Mouse (Mus musculus) midbrain, embryonic 16.5 days (tissue): ENCODE results near the gene Npm3. TPM values are rescaled to one million over a fixed set of nuclear protein-coding genes. Genes with fewer than 3 reads are reported as not detected.

ENCODE experiments used
- ATAC-seq: fragments of 200-750 bp; cut with Nextera tagmentation; 2 replicates; pipeline ENCODE4 v1.8.0; 2017; ENCODE audit warnings: moderate TSS enrichment
- H3K27ac ChIP-seq: fragments of 300-500 bp; sonication (generic); 2 replicates; pipeline ENCODE4 v1.5.1; 2014; ENCODE audit warnings: mild to moderate bottlenecking, low read length, mixed read lengths
- H3K27me3 ChIP-seq: fragments of 300-500 bp; sonication (generic); 2 replicates; pipeline ENCODE4 v1.6.1; 2014; ENCODE audit warnings: low read depth, low read length, mixed read lengths; ENCODE audit not compliant: control insufficient read depth, insufficient read depth
- H3K36me3 ChIP-seq: fragments of 300-500 bp; sonication (generic); 2 replicates; pipeline ENCODE4 v1.6.1; 2014; ENCODE audit warnings: mild to moderate bottlenecking, low read length, moderate library complexity, mixed read lengths; ENCODE audit not compliant: control insufficient read depth, insufficient read depth
- H3K4me1 ChIP-seq: fragments of 300-500 bp; sonication (generic); 2 replicates; pipeline ENCODE4 v1.6.1; 2014; ENCODE audit warnings: mild to moderate bottlenecking, low read length, mixed read lengths; ENCODE audit not compliant: control insufficient read depth, insufficient read depth
- H3K4me2 ChIP-seq: fragments of 300-500 bp; sonication (generic); 2 replicates; pipeline ENCODE4 v1.6.1; 2014; ENCODE audit warnings: mild to moderate bottlenecking, low read length, mixed read lengths
- H3K4me3 ChIP-seq: fragments of 300-500 bp; sonication (generic); 2 replicates; pipeline ENCODE4 v1.5.1; 2014; ENCODE audit warnings: low read depth, mild to moderate bottlenecking, low read length, moderate library complexity, mixed read lengths
- H3K9ac ChIP-seq: fragments of 300-500 bp; sonication (generic); 2 replicates; pipeline ENCODE4 v1.6.1; 2014; ENCODE audit warnings: low read depth, low read length, mixed read lengths
- H3K9me3 ChIP-seq: fragments of 300-500 bp; sonication (generic); replicated peaks from 2 replicates; pipeline ENCODE4 v1.6.1; 2014; ENCODE audit warnings: mild to moderate bottlenecking, low read length, mixed read lengths; ENCODE audit not compliant: control insufficient read depth, poor library complexity, severe bottlenecking
- WGBS: fragments of 180-500 bp; shearing (Covaris S2); extraction: QIAGEN DNeasy Blood & Tissue Kit; methylation state at CpG from one replicate; pipeline ENCODE4 v1.1.7; 2014; 5-methylcytosine and 5-hydroxymethylcytosine counted together
- polyA plus RNA-seq: library from polyadenylated mRNA; unstranded; fragments of >200 nt; fragmentation: Nextera tagmentation; extraction: Ambion mirVana; gene quantifications from 2 replicates; pipeline ENCODE4 v1.2.1, GENCODE M21; 2015

The Npm3 gene
- polyA plus RNA-seq, 1 experiment from 2014 or later, result 7.9 TPM

- Histone ChIP-seq H3K36me3 (no peaks in the 10 kb centered on the region), H3K27ac (no peak overlapping the region), H3K9ac (no peak overlapping the region), H3K4me3 (no peak overlapping the region), H3K4me1 (no peaks in the 10 kb centered on the region), H3K27me3 (peaks cover 41% of the 10 kb centered on the region), H3K4me2 (no peak overlapping the region), H3K9me3 (no peaks in the 10 kb centered on the region)
- ATAC-seq, result no peak
- WGBS, result 71% methylated on average over 8 of the region's 8 CpGs
Observed at GRCm38 (mm10) chr19:45730042-45730441, 19.3 kb downstream of the Npm3 start.

GRCm38 (mm10) chr19:45727231-45727630 lies 22.2 kb downstream of the Npm3 start:
- no peak for ATAC-seq
- Histone ChIP-seq H3K4me3 (no peak overlapping the region), H3K36me3 (no peaks in the 10 kb centered on the region), H3K4me1 (no peaks in the 10 kb centered on the region), H3K27ac (no peak overlapping the region), H3K9ac (no peak overlapping the region), H3K9me3 (no peaks in the 10 kb centered on the region), H3K4me2 (no peak overlapping the region), H3K27me3 (peaks cover 27% of the 10 kb centered on the region)
- WGBS, result 79% methylated on average over 10 of the region's 10 CpGs

DNA sequence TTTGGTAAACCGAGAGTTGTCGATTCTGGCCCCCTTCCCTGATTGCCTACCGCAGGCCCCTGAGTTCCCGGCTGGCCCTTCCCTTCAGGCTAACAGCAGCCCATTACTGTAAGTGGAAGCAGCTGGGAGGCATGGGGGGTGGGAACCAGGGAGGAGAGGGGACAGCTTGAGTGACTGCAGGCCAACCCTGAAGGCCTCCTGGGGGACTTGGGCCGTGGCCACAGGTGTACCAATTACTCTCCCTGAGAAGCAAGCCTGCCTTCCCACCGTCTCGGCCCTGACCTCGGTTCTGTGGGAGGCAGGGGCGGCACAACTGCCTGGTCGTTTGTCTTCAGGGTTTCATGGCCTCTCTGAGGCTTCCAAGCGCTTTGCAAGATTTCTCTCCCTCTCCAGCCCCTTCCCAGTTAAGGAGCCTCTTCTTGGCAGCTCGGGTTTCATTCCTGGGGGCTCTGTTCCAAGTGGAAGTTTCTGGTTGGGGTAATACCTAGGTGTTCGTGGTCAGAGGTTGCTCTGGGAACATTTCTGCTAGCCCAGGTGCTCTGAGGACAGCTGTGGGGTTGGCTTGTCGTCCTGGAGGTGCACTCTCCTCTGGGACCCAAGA lies 23.6 kb downstream of the Npm3 start:
- no peak overlapping the region for H3K9ac ChIP-seq
- H3K4me3 ChIP-seq, result no peak overlapping the region
- no peak for ATAC-seq
- H3K27ac ChIP-seq, result no peak overlapping the region
- H3K36me3 ChIP-seq, result no peaks in the 10 kb centered on the region
- peaks cover 25% of the 10 kb centered on the region for H3K27me3 ChIP-seq
- 46% methylated on average over 11 of the region's 14 CpGs for WGBS
- H3K9me3 ChIP-seq, result no peaks in the 10 kb centered on the region
- H3K4me2 ChIP-seq, result no peak overlapping the region
- no peaks in the 10 kb centered on the region for H3K4me1 ChIP-seq

GRCm38 (mm10) chr19:45722188-45722587 lies 27.2 kb downstream of the Npm3 start:
- peaks cover 8% of the 10 kb centered on the region for H3K4me1 ChIP-seq
- no peaks in the 10 kb centered on the region for H3K9me3 ChIP-seq
- peaks cover 22% of the 10 kb centered on the region for H3K27me3 ChIP-seq
- no peak overlapping the region for H3K4me3 ChIP-seq
- H3K9ac ChIP-seq, result no peak overlapping the region
- H3K4me2 ChIP-seq, result no peak overlapping the region
- WGBS, result 79% methylated on average over 5 of the region's 5 CpGs
- H3K27ac ChIP-seq, result no peak overlapping the region
- H3K36me3 ChIP-seq, result no peaks in the 10 kb centered on the region
- no peak for ATAC-seq

DNA sequence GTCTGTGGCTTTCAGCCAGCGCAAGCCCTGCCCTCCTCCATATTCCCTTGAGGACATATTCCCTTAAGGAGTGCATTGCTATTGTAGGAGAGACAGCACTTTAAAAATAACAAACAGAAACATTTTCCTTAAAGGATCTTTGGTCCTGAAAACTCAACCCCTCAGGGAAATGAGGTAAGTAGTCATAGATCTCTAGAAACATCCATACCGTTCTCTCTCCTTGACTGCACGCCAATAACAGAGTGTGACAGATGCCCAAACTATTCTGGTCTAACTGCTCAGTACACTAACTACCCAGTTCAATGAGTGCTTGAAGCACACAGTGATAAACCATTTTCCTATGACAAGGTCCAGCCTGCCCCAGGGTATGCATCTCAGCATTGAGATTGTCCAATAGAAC lies 31.1 kb downstream of the Npm3 start:
- Histone ChIP-seq H3K4me2 (peak overlapping the region; percentile 62), H3K27ac (peak overlapping the region; percentile 82; the same call in 1 of the 2 replicates), H3K4me1 (peaks cover 14% of the 10 kb centered on the region), H3K27me3 (peaks cover 11% of the 10 kb centered on the region), H3K9ac (peak overlapping the region; percentile 61; the same call in 1 of the 2 replicates), H3K9me3 (no peaks in the 10 kb centered on the region), H3K4me3 (no peak overlapping the region), H3K36me3 (no peaks in the 10 kb centered on the region)
- no peak for ATAC-seq
- WGBS, result 42% methylated on average over 3 of the region's 3 CpGs

DNA sequence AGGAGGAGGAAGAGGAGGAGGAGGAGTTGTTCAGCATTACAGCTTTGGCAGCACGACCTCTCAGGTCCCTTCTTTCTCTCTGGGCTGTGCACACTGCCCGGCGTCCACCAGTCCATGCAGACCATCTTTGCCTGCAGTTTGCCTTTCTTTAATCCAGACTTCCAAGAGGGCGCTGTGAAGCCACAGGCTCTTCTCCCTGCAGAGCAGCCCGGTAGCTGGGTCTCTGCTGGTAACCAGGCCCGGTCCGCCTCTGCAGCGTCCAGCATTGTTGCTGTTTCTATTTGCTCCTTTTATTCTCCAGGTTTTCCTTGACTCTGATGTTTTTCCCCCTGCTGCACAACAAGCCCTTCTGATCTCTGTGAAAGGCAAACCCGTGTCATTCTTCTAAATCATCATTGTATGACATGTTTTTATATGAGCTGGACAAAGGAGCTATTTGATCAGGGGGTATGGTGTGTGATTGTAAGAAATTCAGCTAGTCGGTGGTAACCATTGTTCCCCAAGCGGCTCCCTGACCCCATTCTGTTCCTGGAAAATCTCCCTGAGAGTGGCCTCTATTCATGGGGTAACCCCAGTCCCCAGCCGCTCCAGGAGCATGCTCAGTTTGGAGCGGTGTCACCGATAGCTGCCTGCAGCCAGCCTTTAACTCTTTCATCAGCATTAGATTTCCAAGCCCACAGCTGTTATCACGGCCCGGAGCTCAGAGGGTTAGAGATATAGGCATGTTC lies 31.7 kb downstream of the Npm3 start:
- 2% methylated on average over 16 of the region's 16 CpGs for WGBS
- peak overlapping the region; percentile 62 for H3K4me2 ChIP-seq
- H3K4me1 ChIP-seq, result peaks cover 14% of the 10 kb centered on the region
- H3K9ac ChIP-seq, result peak overlapping the region; percentile 61
- peak overlapping the region; percentile 82 for H3K27ac ChIP-seq
- H3K27me3 ChIP-seq, result peaks cover 11% of the 10 kb centered on the region
- no peaks in the 10 kb centered on the region for H3K36me3 ChIP-seq
- ATAC-seq, result peak; percentile 94
- peak overlapping the region; percentile 35 for H3K4me3 ChIP-seq
- no peaks in the 10 kb centered on the region for H3K9me3 ChIP-seq

- Histone ChIP-seq H3K4me1 (no peaks in the 10 kb centered on the region), H3K4me3 (no peak overlapping the region), H3K9ac (no peak overlapping the region), H3K9me3 (no peaks in the 10 kb centered on the region), H3K27ac (no peak overlapping the region), H3K4me2 (no peak overlapping the region), H3K36me3 (no peaks in the 10 kb centered on the region), H3K27me3 (peaks cover 6% of the 10 kb centered on the region; the same call in 1 of the 2 replicates)
- 65% methylated on average over 3 of the region's 3 CpGs for WGBS
- ATAC-seq, result no peak
Observed at GRCm38 (mm10) chr19:45708704-45709103, 40.7 kb downstream of the Npm3 start.

Other genes starting within 250 kb of the Npm3 start
- gene Poll, start 189.1 kb downstream of the Npm3 start, polyA plus RNA-seq, result 12.7 and 13.3 TPM in 2 replicates
- gene Gm17018, start 189.0 kb downstream of the Npm3 start, polyA plus RNA-seq, result 66.9 and 75.8 TPM in 2 replicates
- 4.2 and 5.6 TPM in 2 replicates for gene Fbxw4, start 89.3 kb downstream of the Npm3 start, polyA plus RNA-seq
- 0.23 and 1.2 TPM in 2 replicates for gene Fgf8, start 6.7 kb downstream of the Npm3 start, polyA plus RNA-seq
- 76.5 and 84.0 TPM in 2 replicates for gene Mgea5, start 34.2 kb upstream of the Npm3 start, polyA plus RNA-seq
- 8.2 and 10.0 TPM in 2 replicates for gene Kcnip2, start 66.5 kb upstream of the Npm3 start, polyA plus RNA-seq
- 23.4 and 25.6 TPM in 2 replicates for gene Armh3, start 248.9 kb upstream of the Npm3 start, polyA plus RNA-seq